In the genomic region with DNA sequence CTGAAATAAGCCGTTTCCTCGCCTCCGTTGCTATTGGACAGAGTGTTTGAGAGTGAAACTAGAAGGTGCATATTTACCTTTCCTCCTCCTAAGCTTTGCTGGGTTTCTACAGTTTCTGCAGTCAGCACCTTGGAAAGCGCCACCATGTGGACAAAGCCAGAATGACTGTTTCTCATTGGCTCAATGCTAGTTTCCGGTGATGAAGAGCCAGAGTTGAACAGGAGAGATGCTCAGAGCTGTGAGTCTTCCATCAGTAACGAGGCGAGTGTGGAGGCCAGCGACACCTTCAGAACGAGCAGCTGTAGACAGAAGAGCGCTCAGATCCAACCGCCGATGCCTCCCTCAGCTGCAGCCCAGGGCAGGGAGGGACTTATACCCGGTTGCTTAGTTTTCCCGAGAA, we compare ENCODE assay signal across 10 mouse cellular contexts. TPM values are rescaled to one million over a fixed set of nuclear protein-coding genes. Genes with fewer than 3 reads are reported as not detected.
DNase-seq lines count a peak whose midpoint lies in the region; ATAC-seq and TF ChIP-seq lines count a peak whose summit lies in the region.
"Had no signal": no experiment of that assay in that cellular context is flagged by ENCODE, and none has a peak within 500 bp of the region (broad histone marks: within the 10 kb centered on the region; RNA-seq: fewer than 3 reads in every experiment).

No protein-coding gene starts in this region.

- DNase-seq in heart, postnatal 36 days = peak; percentile 23 to 41
- DNase-seq in heart, adult 8-10 months (ENCODE audit: low spot score) = no peak
- DNase-seq in A20 (ENCODE audit: low read depth, low spot score) = peak; percentile 53
- DNase-seq in MEL (ENCODE audit: low read depth, low spot score) = peak; percentile 66
- DNase-seq in forebrain, postnatal 0 days = peak; percentile 87
- peak; percentile 63 for DNase-seq in stomach, postnatal 0 days (ENCODE audit: low spot score)
- DNase-seq in urinary bladder, postnatal 4 days (ENCODE audit: low spot score in 2 of 2) = no peak

- WGBS in forebrain, postnatal 0 days = 37% methylated on average over 14 of the region's 14 CpGs
- WGBS in stomach, postnatal 0 days = 54% methylated on average over 14 of the region's 14 CpGs

- H3K4me1 ChIP-seq in MEL (ENCODE audit: control insufficient read depth in 1 of 2, insufficient read depth in 2 of 2, low read length in 2 of 2) = no peaks in the 10 kb centered on the region
- H3K4me1 ChIP-seq in forebrain, postnatal 0 days (ENCODE audit: insufficient read depth) = no peaks in the 10 kb centered on the region
- no peaks in the 10 kb centered on the region for H3K4me1 ChIP-seq in stomach, postnatal 0 days (replicated peaks; ENCODE audit: control insufficient read depth, insufficient read depth)
- H3K4me1 ChIP-seq: embryonic facial prominence, embryonic 15.5 days had no signal

- TF ChIP-seq CTCF in MEL (IDR thresholded peaks at IDR 0.05 in 2 of 3, conservative IDR thresholded peaks at IDR 0.05 in 1 of 3; ENCODE audit: control insufficient read depth in 1 of 3, insufficient read depth in 1 of 3, low read depth in 2 of 3, low read length in 3 of 3, poor library complexity in 1 of 3, severe bottlenecking in 1 of 3) = peak; percentile 71 to 85 (median 82)
- peak; percentile 85 for TF ChIP-seq CTCF in forebrain, postnatal 0 days (IDR thresholded peaks at IDR 0.05; ENCODE audit: low read depth)
- TF ChIP-seq CTCF in stomach, postnatal 0 days (IDR thresholded peaks at IDR 0.05; ENCODE audit: low read depth) = peak; percentile 83

- no peak for TF ChIP-seq EP300 in MEL (IDR thresholded peaks at IDR 0.05; ENCODE audit: low read depth in 1 of 2, low read length in 2 of 2)
- no peak for TF ChIP-seq EP300 in stomach, postnatal 0 days (optimal IDR thresholded peaks at IDR 0.05)

- H3K4me2 ChIP-seq in forebrain, postnatal 0 days (ENCODE audit: low read depth) = peak overlapping the region; percentile 28; the same call in 1 of the 2 replicates
- H3K4me2 ChIP-seq in stomach, postnatal 0 days (replicated peaks; ENCODE audit: low read depth) = no peak overlapping the region
- H3K4me2 ChIP-seq: embryonic facial prominence, embryonic 15.5 days; limb, embryonic 13.5 days had no signal

- no peaks in the 10 kb centered on the region for H3K36me3 ChIP-seq in MEL (ENCODE audit: control insufficient read depth in 1 of 2, insufficient read depth in 2 of 2, low read length in 2 of 2)
- no peaks in the 10 kb centered on the region for H3K36me3 ChIP-seq in forebrain, postnatal 0 days (ENCODE audit: insufficient read depth)
- no peaks in the 10 kb centered on the region for H3K36me3 ChIP-seq in stomach, postnatal 0 days (ENCODE audit: control insufficient read depth, insufficient read depth, low read length)
- H3K36me3 ChIP-seq: embryonic facial prominence, embryonic 15.5 days; limb, embryonic 13.5 days had no signal

- no peak overlapping the region for H3K4me3 ChIP-seq in MEL (ENCODE audit: control insufficient read depth in 1 of 2, insufficient read depth in 1 of 2, low read depth in 2 of 2, low read length in 2 of 2)
- no peak overlapping the region for H3K4me3 ChIP-seq in forebrain, postnatal 0 days (ENCODE audit: low read depth, low read length)
- no peak overlapping the region for H3K4me3 ChIP-seq in stomach, postnatal 0 days (ENCODE audit: low read depth, low read length)
- H3K4me3 ChIP-seq: embryonic facial prominence, embryonic 15.5 days; limb, embryonic 13.5 days had no signal

- TF ChIP-seq RAD21 in MEL (IDR thresholded peaks at IDR 0.05; ENCODE audit: low read depth, low read length) = peak; percentile 46

- ATAC-seq in forebrain, postnatal 0 days = peak; percentile 55
- ATAC-seq in megakaryocyte progenitor cell, adult 5-6 weeks (replicated peaks; ENCODE audit: poor library complexity) = 0 out of 2 replicates have a peak, but pooled peaks have one; percentile 44
- 0 out of 2 replicates have a peak, but pooled peaks have one; percentile 12 for ATAC-seq in stomach, postnatal 0 days (ENCODE audit: low FRiP score, low TSS enrichment)

- H3K9me3 ChIP-seq in MEL (replicated peaks; ENCODE audit: insufficient read depth, low read length) = no peaks in the 10 kb centered on the region
- no peaks in the 10 kb centered on the region for H3K9me3 ChIP-seq in forebrain, postnatal 0 days (ENCODE audit: low read length)
- no peaks in the 10 kb centered on the region for H3K9me3 ChIP-seq in stomach, postnatal 0 days (ENCODE audit: control insufficient read depth, low read length)
- H3K9me3 ChIP-seq: embryonic facial prominence, embryonic 15.5 days; limb, embryonic 13.5 days had no signal

- H3K9ac ChIP-seq in MEL (ENCODE audit: control insufficient read depth, low read depth, low read length, poor library complexity, severe bottlenecking) = no peak overlapping the region
- H3K9ac ChIP-seq in forebrain, postnatal 0 days = no peak overlapping the region
- H3K9ac ChIP-seq in stomach, postnatal 0 days (ENCODE audit: low read length) = no peak overlapping the region
- H3K9ac ChIP-seq: embryonic facial prominence, embryonic 15.5 days; limb, embryonic 13.5 days had no signal

- peaks cover 2 to 9% of the 10 kb centered on the region in 2 experiments; a peak in 3 of 4 replicates for H3K27me3 ChIP-seq in MEL (ENCODE audit: control insufficient read depth in 1 of 2, insufficient read depth in 2 of 2, low read length in 2 of 2)
- no peaks in the 10 kb centered on the region for H3K27me3 ChIP-seq in forebrain, postnatal 0 days (ENCODE audit: insufficient read depth, low read length)
- H3K27me3 ChIP-seq in stomach, postnatal 0 days (ENCODE audit: control insufficient read depth, insufficient read depth, low read length) = no peaks in the 10 kb centered on the region

- H3K27ac ChIP-seq in MEL (ENCODE audit: control insufficient read depth, low read depth, low read length) = no peak overlapping the region
- H3K27ac ChIP-seq in forebrain, postnatal 0 days (ENCODE audit: low read depth, low read length) = no peak overlapping the region
- H3K27ac ChIP-seq in stomach, postnatal 0 days (replicated peaks) = no peak overlapping the region
- H3K27ac ChIP-seq: embryonic facial prominence, embryonic 15.5 days; limb, embryonic 13.5 days had no signal

- no peak for TF ChIP-seq POLR2A in MEL (IDR thresholded peaks at IDR 0.05; ENCODE audit: control insufficient read depth in 1 of 2, insufficient read depth in 1 of 2, low read depth in 1 of 2, low read length in 2 of 2, poor library complexity in 1 of 2)

- no peaks in the 10 kb centered on the region for H3K79me2 ChIP-seq in MEL (ENCODE audit: control insufficient read depth, insufficient read depth, low read length, poor library complexity)

- intact Hi-C loops in heart, postnatal 36 days (cut with DNase I) = no loop called here

TF ChIP-seq in MEL, 35 proteins besides CTCF, POLR2A, EP300 and RAD21 (continues in another document):
- no peak for TF ChIP-seq MAFK (IDR thresholded peaks at IDR 0.05; ENCODE audit: borderline replicate concordance, low read depth, low read length)
- TF ChIP-seq CHD1 (IDR thresholded peaks at IDR 0.05; ENCODE audit: low read depth, low read length) = no peak
- no peak for TF ChIP-seq ZNF384 (IDR thresholded peaks at IDR 0.05; ENCODE audit: low read depth, low read length)

RNA-seq across cellular contexts. Expression of gene Stra6l, which starts 4.1 kb away (rescaled TPM):
- not detected for total RNA-seq in heart, postnatal 36 days (2021)
- not detected for total RNA-seq in heart, adult 8-10 months (2022)
- not detected in 2 replicates for total RNA-seq in MEL (2012; rRNA removed)
- polyA plus RNA-seq in MEL (2012; ENCODE audit: insufficient read depth in 1 of 2, insufficient read length in 2 of 2, low read depth in 1 of 2, low replicate concordance in 2 of 2, missing spikeins in 1 of 2) = not detected
- total RNA-seq in forebrain, postnatal 0 days (2014; rRNA removed) = 0.29 and 0.46 TPM in 2 replicates
- 0.38 and 0.47 TPM in 2 replicates for polyA plus RNA-seq in forebrain, postnatal 0 days (2015; fragmentation: Nextera tagmentation; extraction: Ambion mirVana)
- 0.24 TPM in 1 of 2 replicates, not detected in the other for total RNA-seq in megakaryocyte progenitor cell, adult 5-6 weeks (2015)
- 0.07 TPM in 1 of 2 replicates, not detected in the other for total RNA-seq in megakaryocyte progenitor cell, adult 5-6 weeks (2017)
- 0.05 and 0.16 TPM in 2 replicates for polyA plus RNA-seq in stomach, postnatal 0 days (2015; fragmentation: Nextera tagmentation; extraction: Ambion mirVana)

RNA-seq across cellular contexts. Expression of gene Igfbpl1, which starts 17.6 kb away (rescaled TPM):
- total RNA-seq in heart, postnatal 36 days (2021) = under 1 TPM; 0.35 to 0.53 TPM
- total RNA-seq in heart, adult 8-10 months (2022) = under 1 TPM; 0.14 to 0.57 (median 0.39) TPM
- not detected in 2 replicates for total RNA-seq in MEL (2012; rRNA removed)
- polyA plus RNA-seq in MEL (2012; ENCODE audit: insufficient read depth in 1 of 2, insufficient read length in 2 of 2, low read depth in 1 of 2, low replicate concordance in 2 of 2, missing spikeins in 1 of 2) = not detected
- total RNA-seq in forebrain, postnatal 0 days (2014; rRNA removed) = 102 and 123 TPM in 2 replicates
- polyA plus RNA-seq in forebrain, postnatal 0 days (2015; fragmentation: Nextera tagmentation; extraction: Ambion mirVana) = 41.0 and 55.1 TPM in 2 replicates
- not detected in 2 replicates for total RNA-seq in megakaryocyte progenitor cell, adult 5-6 weeks (2015)
- total RNA-seq in megakaryocyte progenitor cell, adult 5-6 weeks (2017) = not detected in 2 replicates
- 0.08 and 0.17 TPM in 2 replicates for polyA plus RNA-seq in stomach, postnatal 0 days (2015; fragmentation: Nextera tagmentation; extraction: Ambion mirVana)

RNA-seq across cellular contexts. Expression of gene Aldh1b1, which starts 45.5 kb away (rescaled TPM):
- total RNA-seq in heart, postnatal 36 days (2021) = 10 to 100 TPM; 12.4 to 13.0 TPM
- 10 to 100 TPM in 3 of 4 experiments, 1 to 10 TPM in 1; 9.3 to 14.5 (median 12.4) TPM for total RNA-seq in heart, adult 8-10 months (2022)
- 1.9 and 2.0 TPM in 2 replicates for total RNA-seq in MEL (2012; rRNA removed)
- polyA plus RNA-seq in MEL (2012; ENCODE audit: insufficient read depth in 1 of 2, insufficient read length in 2 of 2, low read depth in 1 of 2, low replicate concordance in 2 of 2, missing spikeins in 1 of 2) = 1 to 10 TPM in 1 of 2 experiments, not detected in 1; 2.1 TPM
- total RNA-seq in forebrain, postnatal 0 days (2014; rRNA removed) = 56.4 and 57.6 TPM in 2 replicates
- polyA plus RNA-seq in forebrain, postnatal 0 days (2015; fragmentation: Nextera tagmentation; extraction: Ambion mirVana) = 37.1 and 39.2 TPM in 2 replicates
- total RNA-seq in megakaryocyte progenitor cell, adult 5-6 weeks (2015) = 5.4 and 7.5 TPM in 2 replicates
- total RNA-seq in megakaryocyte progenitor cell, adult 5-6 weeks (2017) = 21.9 and 28.6 TPM in 2 replicates
- 6.8 and 7.5 TPM in 2 replicates for polyA plus RNA-seq in stomach, postnatal 0 days (2015; fragmentation: Nextera tagmentation; extraction: Ambion mirVana)

RNA-seq across cellular contexts. Expression of gene Ccdc180, which starts 45.7 kb away (rescaled TPM):
- not detected for total RNA-seq in heart, postnatal 36 days (2021)
- total RNA-seq in heart, adult 8-10 months (2022) = under 1 TPM in 1 of 4 experiments, not detected in 3; 0.09 TPM
- total RNA-seq in MEL (2012; rRNA removed) = 0.07 and 0.08 TPM in 2 replicates
- polyA plus RNA-seq in MEL (2012; ENCODE audit: insufficient read depth in 1 of 2, insufficient read length in 2 of 2, low read depth in 1 of 2, low replicate concordance in 2 of 2, missing spikeins in 1 of 2) = under 1 TPM in 1 of 2 experiments, not detected in 1; 0.31 TPM
- 0.38 and 0.76 TPM in 2 replicates for total RNA-seq in forebrain, postnatal 0 days (2014; rRNA removed)
- polyA plus RNA-seq in forebrain, postnatal 0 days (2015; fragmentation: Nextera tagmentation; extraction: Ambion mirVana) = 0.28 and 0.51 TPM in 2 replicates
- total RNA-seq in megakaryocyte progenitor cell, adult 5-6 weeks (2015) = 0.22 and 1.1 TPM in 2 replicates
- total RNA-seq in megakaryocyte progenitor cell, adult 5-6 weeks (2017) = 0.24 and 0.71 TPM in 2 replicates
- polyA plus RNA-seq in stomach, postnatal 0 days (2015; fragmentation: Nextera tagmentation; extraction: Ambion mirVana) = 0.22 and 0.24 TPM in 2 replicates

Comparison
In these comparisons a context has a peak if more than half of its experiments do, and no peak if none do; other contexts are left out.
1. DNase-seq: peak in heart, postnatal 36 days (2 of 2), A20 (single experiment), MEL (single experiment), forebrain, postnatal 0 days (single experiment) and stomach, postnatal 0 days (single experiment); none in heart, adult 8-10 months (single experiment) and urinary bladder, postnatal 4 days (0 of 2).
2. RNA of gene Igfbpl1, which starts 17.6 kb away (total RNA-seq): 102 to 123 TPM in forebrain, postnatal 0 days; 0.35 to 0.53 TPM in heart, postnatal 36 days, 0.14 to 0.57 TPM in heart, adult 8-10 months, not detected in MEL and not detected in megakaryocyte progenitor cell, adult 5-6 weeks; every median in the first group is over 10 times any median in the second.
3. Peak in every context shown above with its lines, with median percentiles within 50 percentile points of each other: CTCF ChIP-seq and ATAC-seq.